Mouse (Mus musculus) NIH3T3 (cell line): ENCODE measurements around the gene Tinagl1.

ENCODE experiments used
- DNase-seq: peaks from one replicate; pipeline ENCODE4 v3.0.0-alpha.2; 2012; ENCODE audit warnings: low read depth

Tinagl1 gene

DNA sequence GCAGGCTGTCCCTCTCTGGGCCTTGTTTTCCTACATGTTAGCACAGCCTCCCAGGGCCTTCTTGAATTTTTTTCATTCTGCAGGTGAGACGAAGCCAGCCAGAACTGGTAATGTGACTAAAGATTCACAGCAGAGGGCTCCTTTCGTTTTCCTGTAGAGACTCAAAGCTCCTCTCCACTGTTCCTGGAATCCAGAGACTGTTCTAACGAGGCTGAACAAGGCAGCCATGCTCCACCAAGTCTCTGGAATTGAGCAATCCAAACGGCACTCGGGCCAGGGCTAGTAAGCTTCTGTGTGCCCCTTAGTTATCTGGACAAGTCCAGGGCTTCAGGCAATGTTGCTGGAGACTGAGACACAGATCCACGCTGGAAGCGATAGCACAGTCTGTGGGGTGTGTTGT lies 2.6 kb upstream of the Tinagl1 start:
- peak; percentile 82 for DNase-seq

DNA sequence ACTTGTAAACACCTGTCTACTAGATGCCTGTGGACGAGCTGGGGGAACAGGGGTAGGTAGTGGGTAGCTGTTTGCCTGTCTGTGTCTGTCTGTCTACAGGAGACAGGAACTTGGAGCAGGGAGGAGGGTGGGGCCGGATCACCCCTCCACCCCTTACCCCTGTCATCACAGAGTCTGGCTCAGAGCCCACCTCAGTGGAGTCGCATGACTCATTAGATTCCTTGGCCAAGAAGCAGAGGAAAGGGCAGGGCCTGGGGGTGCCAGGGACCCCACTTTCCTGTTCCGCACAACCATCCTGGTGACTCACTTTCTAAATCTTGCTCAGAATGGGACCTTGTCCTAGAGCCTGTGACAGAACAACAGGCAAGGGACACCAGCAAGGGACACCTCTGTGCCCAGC lies 2.2 kb upstream of the Tinagl1 start:
- DNase-seq = peak; percentile 92

DNA sequence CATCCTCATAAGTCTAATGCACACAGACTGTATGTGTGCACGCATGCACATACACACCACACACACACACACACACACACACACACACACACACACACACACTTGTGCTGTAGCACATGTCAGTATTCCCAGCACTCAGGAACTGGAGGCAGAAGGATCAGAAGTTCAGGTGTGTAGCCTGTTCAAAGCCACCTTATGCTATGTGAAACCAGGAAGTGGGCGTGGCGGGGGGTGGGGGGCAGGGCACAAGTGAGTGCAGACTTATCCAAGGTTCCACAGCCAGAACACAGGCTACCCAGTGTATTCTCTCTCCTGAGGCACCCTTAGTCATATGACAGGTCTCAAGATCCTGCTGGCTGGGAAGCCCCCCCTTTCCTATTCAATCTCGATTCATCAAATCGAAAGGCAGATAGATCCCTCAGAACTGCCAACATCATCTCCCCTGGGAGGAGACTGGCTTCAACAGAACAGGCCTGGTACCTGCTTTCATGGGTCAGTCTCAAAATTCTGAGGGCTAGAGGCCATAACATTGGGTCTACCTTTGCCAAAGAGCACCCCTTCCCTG lies 1.3 kb upstream of the Tinagl1 start:
- DNase-seq = peak; percentile 69

DNA sequence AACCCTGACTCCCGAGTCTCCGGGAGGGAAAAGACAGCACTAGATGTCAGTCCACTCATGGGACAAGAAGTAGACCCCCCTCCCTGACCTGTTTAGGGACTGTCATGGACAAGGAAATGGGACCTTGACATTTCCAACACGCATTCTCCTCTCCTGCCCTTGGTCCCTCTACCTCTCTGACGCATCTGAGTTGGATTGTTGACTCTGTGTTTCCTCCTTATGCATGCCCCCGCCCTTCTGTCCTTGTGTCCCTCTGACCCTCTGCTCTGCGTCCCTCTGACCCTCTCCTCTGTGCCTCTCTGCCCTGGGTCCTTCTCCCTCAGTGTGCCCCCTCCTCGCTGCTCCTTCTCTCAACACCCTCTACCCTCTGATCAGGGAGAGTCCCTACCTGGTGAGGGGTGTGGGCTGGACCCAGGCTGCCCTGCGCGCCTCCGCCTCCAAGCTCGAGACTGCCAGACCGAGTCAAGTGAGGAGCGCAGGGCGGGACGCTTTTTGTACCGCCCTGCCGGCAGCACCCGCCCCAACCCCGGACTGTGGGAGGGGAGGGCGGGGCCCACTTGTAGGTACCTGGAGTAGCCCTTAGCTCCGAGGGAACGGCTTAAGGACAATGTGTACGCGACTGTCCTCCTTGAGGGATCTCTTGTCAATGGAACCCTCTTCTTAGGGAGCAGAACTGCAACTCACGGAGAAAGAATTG lies 439 bp downstream of the Tinagl1 start:
- DNase-seq = peak; percentile 91

DNA sequence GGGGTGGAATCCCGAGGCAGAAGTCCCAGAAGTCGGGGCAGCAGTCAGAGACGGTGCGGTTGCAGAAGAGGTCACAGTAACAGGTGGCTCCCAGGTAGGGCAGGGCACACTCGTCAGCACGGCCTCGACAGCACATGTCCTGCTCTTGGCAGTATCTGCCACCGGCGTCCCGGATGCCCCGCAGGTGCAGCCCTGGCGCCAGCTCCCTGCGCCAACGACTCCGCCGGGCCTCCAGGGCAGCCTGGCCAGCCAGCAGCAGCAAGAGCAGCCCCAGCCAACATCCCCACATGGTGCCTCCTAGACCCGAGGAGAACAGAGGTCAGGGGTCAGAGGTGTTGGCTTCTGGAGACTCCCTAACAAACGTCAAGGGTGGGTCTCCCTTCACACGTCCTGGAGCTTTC lies 1.0 kb downstream of the Tinagl1 start:
- no peak for DNase-seq

DNA sequence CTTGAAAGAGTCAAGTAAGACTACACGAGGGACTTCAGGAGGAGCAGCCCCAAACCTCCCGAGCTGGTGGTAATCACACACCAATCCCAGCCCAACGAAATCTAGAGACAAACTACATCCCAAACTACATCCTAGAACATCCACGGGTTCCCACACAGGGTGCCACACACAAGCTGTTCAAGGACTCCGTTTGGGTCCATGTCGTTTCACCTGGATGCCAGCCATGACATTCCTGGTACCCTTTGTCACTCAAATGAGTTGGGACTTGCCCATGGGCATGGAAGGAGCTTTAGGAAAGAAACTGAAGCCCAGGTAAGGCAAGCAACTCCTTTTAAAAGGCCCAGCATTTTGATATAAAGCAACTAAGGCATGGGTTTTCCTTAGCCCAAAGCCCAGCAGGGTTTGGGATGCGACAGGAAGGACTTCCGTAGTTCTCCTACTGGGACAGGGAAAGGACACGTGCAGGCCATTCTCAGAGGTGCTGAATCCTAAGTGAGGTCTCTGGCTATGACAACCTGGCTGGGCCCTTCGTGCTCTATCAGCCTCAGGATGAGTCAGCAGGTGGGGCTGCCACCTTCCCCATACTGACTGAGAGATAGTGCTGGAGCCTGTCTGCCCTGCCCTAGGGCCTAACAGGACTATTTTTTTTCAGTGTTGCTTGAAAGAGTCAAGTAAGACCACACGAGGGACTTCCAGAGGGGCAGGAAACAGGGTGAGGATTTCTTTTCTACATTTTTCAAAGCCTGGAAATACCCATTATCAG lies 1.7 kb downstream of the Tinagl1 start:
- peak; percentile 39 for DNase-seq

DNA sequence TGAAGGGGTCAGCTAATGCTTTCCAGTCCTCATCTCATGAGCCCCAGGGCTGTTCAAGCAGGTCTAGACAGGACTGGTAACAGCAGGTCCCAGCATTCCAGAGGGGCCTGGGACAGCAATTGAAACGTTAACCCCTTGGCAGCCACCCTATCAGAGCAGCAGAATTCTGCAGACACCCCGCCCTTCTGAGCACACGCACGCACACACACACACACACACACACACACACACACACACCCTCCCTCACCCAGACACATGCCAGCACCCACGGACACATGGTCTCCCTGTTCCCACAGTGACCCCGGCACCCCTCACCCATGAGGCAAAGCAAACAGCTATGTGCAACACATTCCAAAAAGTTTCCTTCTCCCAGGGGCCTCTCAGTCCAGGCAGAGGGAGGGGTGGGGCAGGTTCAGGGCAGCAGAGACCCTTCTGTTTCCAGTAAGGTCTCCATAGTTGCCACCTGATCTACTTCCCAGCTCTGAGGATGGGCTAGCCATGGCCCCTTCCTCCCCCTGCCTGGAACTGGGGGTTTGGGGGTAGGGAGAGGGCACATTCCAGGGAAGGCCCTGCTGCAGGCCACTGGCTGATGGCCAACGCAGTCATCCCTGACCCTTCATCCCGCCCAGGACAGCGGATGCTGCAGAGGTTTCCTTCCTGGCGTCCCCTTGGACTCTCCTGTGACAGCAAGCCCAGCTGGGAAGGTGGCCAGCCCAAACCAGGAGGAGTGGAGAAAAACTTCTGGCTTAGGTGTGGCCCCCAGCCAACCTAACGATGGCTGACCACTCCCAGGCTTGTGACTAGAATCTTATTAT lies 2.8 kb downstream of the Tinagl1 start:
- DNase-seq = peak; percentile 82

DNA sequence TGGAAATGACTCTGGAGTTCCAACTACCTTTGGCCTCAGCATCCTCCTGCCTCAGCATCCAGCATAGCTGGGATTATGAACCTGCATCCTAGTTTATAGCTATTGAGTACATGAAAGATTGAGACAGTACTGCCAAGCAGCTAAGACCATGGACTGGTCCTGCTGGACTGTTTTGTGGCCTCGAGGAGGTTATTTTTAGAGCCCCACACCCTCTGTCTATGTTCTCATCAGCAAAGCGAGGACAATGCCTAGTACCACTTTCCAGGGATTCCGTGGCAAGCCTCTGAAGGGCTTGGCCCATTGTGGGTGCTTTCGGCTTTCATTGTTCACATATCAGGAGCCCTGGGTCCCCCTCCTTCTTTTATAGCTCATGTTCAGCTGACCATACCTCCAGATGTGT lies 4.6 kb downstream of the Tinagl1 start:
- no peak for DNase-seq

DNA sequence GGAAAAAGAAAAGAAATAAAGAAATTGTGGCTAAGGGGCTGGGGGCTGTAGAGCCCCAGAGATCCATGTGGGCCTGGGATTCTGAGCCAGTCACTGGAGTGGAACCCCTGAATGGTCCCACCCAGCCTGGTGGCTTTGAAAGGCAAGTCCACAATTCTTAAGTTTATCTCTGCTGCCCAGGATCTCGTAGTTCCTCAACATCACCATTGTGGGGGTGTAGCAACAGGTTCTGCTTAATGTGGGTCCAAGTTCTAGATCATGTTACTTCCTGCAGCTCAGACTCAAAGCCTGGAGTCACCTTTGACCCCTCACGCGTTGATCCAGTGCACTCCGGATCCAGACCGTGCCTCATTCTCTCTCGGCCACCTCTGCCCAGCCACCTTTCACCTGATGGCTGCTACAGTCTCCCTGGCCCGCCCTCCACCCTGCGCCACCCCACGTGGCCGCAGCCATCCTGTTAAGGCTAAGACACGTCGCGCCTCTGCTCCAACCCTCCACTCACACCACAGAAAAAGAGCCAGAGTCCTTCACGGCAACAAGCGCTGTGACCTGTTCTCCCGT lies 5.4 kb downstream of the Tinagl1 start:
- DNase-seq = no peak

DNA sequence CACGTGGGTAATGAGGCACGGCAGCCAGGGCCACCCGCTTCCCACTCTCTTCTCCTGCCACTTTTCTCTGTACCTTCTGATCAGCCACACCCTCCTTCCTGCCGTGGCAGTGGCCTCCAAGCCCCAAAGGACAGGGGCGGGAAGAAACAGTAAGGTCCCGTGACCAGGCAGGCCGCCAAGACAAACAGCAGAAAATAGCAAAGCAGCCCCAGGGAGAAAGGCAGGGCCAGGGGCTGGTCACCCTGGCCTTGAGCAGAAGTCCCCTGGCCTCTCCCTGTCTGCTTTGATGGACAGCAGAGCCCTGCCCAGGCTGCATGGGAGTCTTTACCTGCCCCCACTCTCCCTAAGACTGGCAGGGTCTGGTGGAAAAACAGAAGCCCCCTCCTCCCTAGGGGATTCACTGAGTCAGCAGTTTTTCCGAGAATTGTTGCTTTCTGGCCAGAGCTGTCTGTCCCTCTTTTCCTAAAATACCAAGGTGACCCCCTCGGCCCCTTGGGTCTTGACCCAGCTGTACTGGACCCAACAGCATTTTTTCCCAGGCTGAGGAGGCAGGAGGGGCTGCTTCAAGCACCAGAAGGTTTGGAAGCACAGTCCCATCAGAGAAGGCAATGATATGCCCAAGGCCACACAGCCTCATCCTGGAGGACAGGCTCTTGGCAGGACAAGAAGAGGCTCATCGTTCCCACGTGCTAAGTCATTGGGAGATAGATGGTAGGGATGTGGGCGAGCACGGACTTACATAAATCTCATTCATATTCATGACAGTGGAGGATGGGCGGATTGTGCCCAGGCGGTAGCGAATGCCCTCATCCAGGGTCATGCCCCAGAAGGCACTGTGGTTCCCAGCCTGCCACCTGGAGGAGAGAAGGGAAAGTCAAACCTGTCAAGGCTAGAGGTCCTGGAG lies 6.4 kb downstream of the Tinagl1 start:
- DNase-seq = peak; percentile 77

DNA sequence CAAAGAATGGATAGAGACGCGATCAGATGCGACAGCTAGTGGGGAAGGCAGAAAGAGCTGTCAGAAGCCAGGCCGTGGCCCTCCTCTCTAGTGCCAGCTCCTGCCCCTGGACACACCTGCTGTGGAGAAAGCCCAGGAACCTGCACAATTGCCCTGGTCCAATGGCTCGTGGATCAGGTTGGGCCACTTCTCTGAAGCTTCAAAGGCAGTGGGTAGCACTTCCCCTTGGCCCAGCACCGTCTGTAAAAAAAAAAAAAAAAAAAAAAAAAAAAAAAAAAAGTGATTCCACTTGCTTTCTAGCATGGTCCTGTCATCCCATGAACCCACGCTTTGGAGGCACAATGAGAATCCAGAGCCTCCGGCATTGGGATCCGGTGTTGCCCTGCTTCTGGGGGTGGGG lies 7.1 kb downstream of the Tinagl1 start:
- no peak for DNase-seq

DNA sequence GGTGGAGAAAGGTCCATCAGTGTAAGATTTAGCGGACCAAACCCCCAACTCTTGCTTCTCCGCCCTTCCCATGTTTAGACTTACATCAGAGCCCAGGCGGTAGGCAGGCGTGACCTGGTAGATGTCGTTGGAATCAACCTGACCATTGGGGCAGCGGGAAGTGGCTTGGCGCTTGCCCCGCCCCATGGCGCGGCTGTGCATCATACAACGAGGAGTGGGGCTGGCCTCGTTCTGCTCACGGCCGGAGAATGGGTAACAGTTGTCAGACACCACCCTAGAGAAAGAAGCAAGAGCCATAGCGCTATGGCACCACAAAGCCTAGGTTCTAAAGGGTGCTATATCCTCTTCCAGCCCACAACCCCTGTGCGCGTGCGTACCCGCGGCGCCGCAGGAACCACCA lies 7.6 kb downstream of the Tinagl1 start:
- no peak for DNase-seq

DNA sequence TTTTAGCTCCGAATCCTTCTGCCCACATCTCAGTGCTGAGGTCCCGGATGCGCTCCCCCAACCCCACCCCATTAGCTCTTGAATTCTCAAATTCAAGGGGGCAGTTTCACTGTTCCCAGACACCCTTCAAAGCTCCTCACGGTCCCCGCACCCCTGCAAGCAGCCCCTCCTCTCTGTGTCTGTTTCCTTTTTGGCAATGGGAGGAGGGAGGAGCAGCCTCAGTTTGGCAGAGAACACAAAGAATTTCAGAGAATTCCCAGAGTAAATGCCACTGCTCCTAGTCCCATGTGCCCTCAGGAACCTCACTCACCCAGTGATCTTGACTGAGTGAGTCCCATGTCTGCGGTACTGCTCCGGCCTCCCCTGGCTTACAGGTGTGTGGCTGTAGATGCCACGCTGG lies 8.3 kb downstream of the Tinagl1 start:
- DNase-seq = no peak

DNA sequence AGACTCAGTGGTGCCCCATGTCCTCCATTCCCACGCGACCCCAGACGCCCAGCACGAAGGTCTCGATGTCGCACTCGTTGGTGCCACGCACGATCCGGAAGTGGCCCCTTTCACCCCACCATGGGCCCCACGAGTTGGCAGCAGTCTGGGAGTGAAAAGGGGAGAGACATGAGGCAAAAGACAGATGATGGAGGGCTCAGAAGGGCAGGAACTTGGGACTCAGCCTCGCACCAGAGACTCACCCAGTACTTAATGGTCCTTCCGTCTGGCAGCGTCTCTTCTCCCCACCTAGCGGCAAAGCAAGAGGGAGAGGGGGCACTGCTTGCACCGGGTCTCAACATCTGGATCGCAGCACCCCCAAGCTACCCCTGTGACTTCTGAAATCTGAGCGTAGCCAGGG lies 8.9 kb downstream of the Tinagl1 start:
- DNase-seq = no peak

DNA sequence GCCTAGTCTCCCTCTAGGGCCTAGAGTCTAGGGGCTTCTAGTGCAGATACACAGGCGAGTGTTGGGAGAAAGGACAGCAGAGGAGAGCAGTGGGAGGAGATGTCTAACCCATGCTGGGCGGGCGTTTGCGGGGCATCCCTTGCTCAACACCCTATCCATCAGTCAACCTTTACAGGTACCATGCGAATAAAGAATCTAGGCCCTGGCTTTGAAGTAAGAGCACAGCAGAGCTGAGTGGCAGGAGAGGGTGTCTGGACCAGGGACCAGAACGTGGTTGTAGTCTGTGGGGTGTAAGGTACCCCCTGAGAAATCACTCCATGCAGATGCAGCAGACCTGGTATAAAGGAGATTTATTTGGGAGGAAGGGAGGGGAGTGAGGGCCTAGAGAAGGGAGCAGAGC lies 10.8 kb downstream of the Tinagl1 start:
- no peak for DNase-seq

DNA sequence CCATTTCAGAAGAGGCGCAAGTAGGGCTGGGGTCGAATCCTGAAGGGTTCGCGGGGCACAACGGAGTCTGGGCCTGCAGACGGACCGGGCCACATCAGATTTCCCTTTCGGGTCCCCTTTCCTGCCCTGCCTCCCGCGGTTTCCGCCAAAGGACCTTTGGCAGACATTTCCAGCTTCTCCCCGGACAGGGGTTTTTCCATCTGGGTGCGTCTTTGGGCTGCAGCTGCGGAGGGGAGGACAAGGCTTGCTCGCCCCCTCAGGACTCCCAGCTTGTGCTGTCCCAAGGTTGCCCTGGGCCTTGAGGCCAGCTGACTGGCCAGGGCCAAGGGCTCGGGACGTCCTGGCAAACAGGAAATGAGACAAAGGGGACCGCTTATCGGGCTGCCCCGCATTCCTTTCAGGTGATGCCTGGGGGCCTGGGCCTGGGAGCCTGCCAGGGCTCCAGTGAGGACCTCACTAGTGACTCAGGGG lies 11.5 kb downstream of the Tinagl1 start:
- DNase-seq = no peak

DNA sequence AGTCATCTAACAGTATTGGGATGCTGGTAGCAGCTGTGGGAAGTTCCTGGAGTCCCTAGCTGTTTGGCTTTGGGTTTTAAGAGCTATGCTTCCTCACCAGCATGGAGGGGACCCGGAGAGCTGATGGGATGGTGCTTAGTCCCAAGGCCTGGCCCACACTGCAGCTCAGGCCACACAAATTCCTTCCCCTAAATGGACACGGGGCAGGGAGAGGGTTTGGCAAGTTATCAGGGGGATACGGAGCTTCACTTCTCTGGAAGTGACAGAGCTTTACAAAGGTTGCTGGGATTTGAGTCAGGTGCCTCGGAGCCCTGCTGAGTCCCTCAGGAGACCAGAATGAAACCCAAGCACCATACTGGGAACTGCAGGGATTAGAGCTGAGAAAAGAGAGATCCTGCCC lies 13.6 kb downstream of the Tinagl1 start:
- DNase-seq = no peak

DNA sequence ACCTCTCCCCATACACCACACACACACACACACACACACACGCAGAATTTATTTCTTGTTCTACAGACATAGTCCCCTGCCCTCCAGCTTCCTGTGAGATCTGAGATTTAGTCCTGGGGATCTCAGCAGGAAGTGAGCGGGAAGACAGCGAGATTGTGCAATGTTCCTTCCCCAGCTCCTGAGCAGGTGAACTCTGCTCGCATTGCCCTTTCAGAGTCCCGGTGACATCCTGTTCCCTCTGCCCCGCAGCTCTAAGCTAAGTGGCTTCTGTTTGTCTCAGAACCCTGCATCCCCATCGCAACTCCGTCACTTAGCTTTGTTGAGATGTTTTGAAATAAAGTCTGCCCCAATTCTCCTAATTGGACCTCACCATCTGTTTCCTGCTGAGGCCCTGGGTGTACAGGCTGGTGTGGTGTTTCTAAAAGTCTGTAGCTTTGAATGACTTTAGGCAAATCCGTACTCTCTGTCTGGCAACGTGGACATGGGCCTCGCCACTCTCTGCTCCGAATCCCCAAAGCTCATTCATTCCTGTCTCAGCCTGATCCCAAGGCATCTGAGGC lies 18.0 kb downstream of the Tinagl1 start:
- DNase-seq = no peak

DNA sequence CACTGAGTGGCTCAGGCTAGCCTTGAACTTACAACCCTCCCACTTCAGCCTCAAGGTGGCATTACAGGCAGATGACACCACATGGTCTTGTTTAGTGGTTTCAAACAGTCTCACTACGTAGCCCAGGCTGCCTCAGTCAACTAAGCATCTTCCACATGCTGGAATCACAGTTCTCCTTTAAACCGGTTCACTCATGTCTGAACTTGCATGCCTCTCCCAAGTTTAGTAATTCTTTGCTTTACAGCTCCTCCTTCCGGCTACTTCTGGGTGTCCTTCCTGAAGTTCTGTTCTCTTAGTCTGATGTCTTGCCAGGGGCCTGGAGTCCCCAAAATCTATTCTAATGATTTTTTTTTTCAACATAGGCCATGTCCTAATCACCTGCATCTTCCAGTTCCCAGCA lies 20.7 kb downstream of the Tinagl1 start:
- DNase-seq = peak; percentile 88

DNA sequence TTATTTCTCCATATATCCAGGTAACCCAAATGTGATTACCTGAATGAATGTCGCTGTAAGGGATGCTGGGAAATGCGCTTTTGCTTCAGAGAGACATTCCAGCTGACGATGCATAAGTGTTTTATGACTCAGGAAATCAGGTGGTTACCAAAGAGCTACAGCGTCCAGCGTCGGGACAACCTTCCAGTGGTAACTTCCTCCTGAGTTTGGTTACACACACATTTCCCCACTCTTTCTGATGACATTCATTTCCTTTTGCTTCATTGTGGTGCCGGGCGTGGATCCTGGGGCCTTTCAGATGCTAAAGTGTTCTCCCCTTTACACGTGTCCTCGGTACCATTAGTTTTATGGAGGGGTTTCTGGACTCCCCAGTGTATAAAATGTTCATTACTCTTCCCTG lies 26.5 kb downstream of the Tinagl1 start:
- DNase-seq = no peak

DNA sequence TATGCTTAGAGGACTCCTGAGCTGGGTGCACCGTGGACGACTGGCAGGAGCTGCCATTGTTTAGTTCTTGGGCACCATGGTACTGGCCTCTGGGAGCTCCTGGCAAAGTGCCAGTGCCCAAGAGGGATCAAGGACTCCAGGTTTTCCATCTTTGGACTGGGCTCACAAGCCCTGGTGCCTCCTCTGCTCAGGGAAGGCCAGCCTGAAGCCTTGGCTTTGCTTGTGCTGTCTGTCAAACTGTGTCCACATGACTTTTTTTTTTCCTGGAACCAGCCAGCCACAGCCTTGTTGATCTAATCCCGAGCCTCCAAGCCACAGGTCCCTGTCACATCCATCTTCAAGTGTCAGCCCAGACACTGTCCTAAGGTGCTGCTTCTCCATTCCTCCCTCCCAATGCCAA lies 33.1 kb downstream of the Tinagl1 start:
- no peak for DNase-seq
